Mouse (Mus musculus) testis, postnatal 14 days (tissue): ENCODE measurements around the gene Krtap9-1.
"Not testable (repeated sequence)": the region's sequence is repeated elsewhere in the genome, so short reads cannot be mapped to it uniquely, and the experiment has no call there.

Source experiments
- DNase-seq: peaks from one replicate; pipeline ENCODE4 v3.0.0; 2021; ENCODE audit warnings: low spot score

Gene Krtap9-1

GRCm38 (mm10) chr11:99873089-99873488 lies at the start of gene Krtap9-1:
Krtap9-1 (plus strand) TSS chr11:99873389.
- DNase-seq = not testable (repeated sequence)

DNA sequence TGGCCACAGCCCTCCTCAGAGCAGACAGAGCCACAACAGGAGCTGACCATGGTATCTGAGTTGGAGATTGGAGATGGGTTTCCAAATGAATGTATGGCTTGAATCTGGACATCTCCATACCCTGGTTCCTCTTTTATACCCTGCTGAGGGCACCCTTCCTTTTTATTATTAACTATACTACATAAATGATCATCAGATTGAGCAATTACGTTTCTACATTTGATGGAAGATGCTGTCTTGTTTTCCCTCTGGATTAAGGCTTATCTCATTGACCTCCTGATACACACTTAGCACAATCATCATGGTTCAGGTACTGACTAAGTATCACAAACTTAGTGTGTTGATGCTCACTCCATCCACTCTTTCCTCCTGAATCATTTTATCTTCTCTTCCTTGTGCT lies 35.2 kb upstream of the Krtap9-1 start, which contains the start of gene 2300003K06Rik:
Gene 2300003K06Rik (minus strand): TSS at position 101 of the 400 bp plus-strand sequence.
- DNase-seq = no peak

GRCm38 (mm10) chr11:99842185-99842584 lies 31.0 kb upstream of the Krtap9-1 start:
- DNase-seq = no peak

GRCm38 (mm10) chr11:99846746-99847145 lies 26.4 kb upstream of the Krtap9-1 start:
- no peak for DNase-seq

DNA sequence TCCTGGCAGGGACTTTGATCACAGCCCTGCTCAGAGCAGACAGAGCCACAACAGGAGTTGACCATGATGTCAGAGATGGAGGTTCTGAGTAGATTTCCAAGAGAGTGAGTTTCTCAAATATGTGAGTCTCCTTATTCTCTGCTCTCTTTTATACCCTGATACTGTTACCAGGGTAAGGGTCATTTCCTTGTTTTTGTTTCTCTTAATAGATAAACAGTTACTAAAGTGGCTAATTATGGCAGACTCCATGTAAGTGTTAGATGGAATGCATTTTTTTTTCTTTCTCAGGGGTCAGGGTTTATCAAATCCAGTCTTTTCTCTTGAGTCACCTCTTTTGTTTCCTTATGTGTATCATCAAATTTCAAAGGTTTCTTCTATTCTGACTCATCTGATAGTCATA lies 21.7 kb upstream of the Krtap9-1 start, which contains the start of gene Krtap4-16:
Gene Krtap4-16 (minus strand): TSS at position 101 of the 400 bp plus-strand sequence.
- no peak for DNase-seq

GRCm38 (mm10) chr11:99854121-99854520 lies 19.1 kb upstream of the Krtap9-1 start:
- no peak for DNase-seq

DNA sequence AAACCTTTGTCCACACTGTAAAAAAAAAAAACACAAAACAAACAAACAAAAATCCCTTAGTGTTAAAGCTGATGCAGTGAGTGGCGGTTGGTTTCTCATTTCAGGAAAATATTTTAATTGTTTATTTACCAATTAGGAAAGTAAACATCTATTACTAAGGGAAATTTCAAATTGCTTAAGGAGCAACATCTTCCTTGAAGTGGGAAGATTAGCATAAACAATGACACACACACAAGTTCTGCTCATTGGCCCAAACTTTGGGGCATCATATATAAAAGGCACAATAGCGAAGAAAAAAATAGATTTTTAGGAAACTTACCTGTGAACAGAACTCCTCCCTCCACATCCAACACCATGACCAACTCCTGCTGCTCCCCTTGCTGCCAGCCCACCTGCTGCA lies 15.6 kb upstream of the Krtap9-1 start, which contains the start of gene Gm11568:
Gene Gm11568 (plus strand): TSS at position 301 of the 400 bp plus-strand sequence.
- DNase-seq = no peak

DNA sequence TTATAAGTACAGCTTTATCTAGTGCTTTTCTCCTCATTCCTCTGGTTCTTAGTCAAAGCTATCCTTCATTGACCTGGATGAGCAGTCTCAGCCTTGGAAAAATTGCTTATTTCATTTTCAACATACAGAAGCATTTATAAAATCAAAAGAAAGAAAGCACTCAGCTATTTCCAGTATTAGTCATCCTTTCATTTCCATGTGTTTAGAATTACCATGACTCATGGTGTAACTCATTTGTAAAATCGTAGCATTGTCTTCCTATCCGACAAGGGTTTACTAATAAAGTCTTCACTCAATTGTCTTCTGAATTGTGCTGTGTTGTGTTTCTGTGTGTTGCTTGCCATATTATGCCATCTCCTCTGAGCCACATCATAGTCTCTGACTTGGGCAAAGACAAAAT lies 14.4 kb upstream of the Krtap9-1 start:
- DNase-seq = no peak

DNA sequence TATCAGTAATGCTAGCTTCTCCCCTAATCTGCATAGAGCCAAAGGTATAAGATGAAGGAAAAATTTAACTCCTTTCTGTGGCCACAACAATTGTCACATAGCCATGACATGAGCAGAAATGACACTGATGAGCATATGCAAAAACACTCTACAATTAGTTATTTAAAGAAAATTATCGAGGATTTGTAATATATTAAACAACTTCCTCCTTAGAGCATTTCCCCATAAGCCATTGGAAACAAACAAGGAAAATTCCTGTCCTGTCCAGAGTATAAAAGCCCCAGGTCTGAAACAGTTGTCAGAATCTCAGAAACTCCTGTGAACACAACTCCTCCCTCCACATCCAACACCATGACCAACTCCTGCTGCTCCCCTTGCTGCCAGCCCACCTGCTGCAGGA lies 9.0 kb upstream of the Krtap9-1 start, which contains the start of gene Gm11559:
Gene Gm11559 (plus strand): TSS at position 301 of the 400 bp plus-strand sequence.
- not testable (repeated sequence) for DNase-seq

DNA sequence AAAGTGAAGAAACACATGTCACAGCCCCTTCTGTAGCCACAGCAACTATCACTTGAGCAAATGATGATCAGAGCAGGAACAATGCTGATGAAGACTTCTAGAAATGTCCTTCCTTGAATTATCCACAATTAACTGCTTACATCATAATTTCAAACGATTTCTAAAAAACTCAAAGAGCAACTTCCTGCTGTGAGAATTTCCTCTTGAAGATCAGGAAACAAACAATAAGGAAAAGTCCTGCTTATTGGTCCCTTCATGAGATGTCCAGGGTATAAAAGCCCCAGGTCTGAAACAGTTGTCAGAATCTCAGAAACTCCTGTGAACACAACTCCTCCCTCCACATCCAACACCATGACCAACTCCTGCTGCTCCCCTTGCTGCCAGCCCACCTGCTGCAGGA lies 5.7 kb downstream of the Krtap9-1 start, which contains the start of gene Gm11567:
Gene Gm11567 (plus strand): TSS at position 301 of the 400 bp plus-strand sequence.
- not testable (repeated sequence) for DNase-seq

- peak; percentile 20 for DNase-seq
Measured at GRCm38 (mm10) chr11:99907620-99908019, 34.4 kb downstream of the Krtap9-1 start, which contains the start of gene Krtap31-1. Krtap31-1 (plus strand) TSS chr11:99907920.

GRCm38 (mm10) chr11:99914451-99914850 lies 41.3 kb downstream of the Krtap9-1 start, which contains the start of gene Gm11565:
Gm11565 (plus strand) TSS chr11:99914751.
- peak; percentile 16 for DNase-seq
